Mouse (Mus musculus): ENCODE measurements at regions not wholly inside any gene's neighbourhood (a gene's known extent, or its start where the extent isn't known, plus 50 kb on each side); places are given as distances from the start of the nearest gene placed in this dataset.
A peak's percentile ranks its signal among the peaks of the same experiment; 100 is the strongest.

- no peak for DNase-seq
These were observed 123.1 kb upstream of the Cdkn3 start for GRCm38 (mm10) chr14:46637240-46637639.

- peak; percentile 22 for DNase-seq
These were observed 124.0 kb upstream of the Cdkn3 start for GRCm38 (mm10) chr14:46636364-46636763.

- no peak for DNase-seq
These were observed 125.0 kb upstream of the Cdkn3 start for GRCm38 (mm10) chr14:46635322-46635721.

- DNase-seq: no peak
These were observed 125.6 kb upstream of the Cdkn3 start for GRCm38 (mm10) chr14:46634656-46635244.

GRCm38 (mm10) chr14:46634251-46634650 lies 126.1 kb upstream of the Cdkn3 start:
- DNase-seq: no peak

- DNase-seq: no peak
These were observed 132.7 kb upstream of the Cdkn3 start for GRCm38 (mm10) chr14:46627690-46628089.

GRCm38 (mm10) chr14:46625760-46626159 lies 134.6 kb upstream of the Cdkn3 start:
- no peak for DNase-seq

- DNase-seq: no peak
These were observed 136.7 kb upstream of the Cdkn3 start for GRCm38 (mm10) chr14:46623645-46624044.

- DNase-seq: no peak
These were observed 144.3 kb upstream of the Cdkn3 start for GRCm38 (mm10) chr14:46616030-46616429.

GRCm38 (mm10) chr14:46614936-46615335 lies 145.4 kb upstream of the Cdkn3 start:
- no peak for DNase-seq

- DNase-seq: no peak
These were observed 146.6 kb upstream of the Cdkn3 start for GRCm38 (mm10) chr14:46613748-46614147.

GRCm38 (mm10) chr14:46613211-46613610 lies 147.1 kb upstream of the Cdkn3 start:
- DNase-seq: no peak

GRCm38 (mm10) chr14:46612584-46612983 lies 147.8 kb upstream of the Cdkn3 start:
- DNase-seq: no peak

GRCm38 (mm10) chr14:46610926-46611325 lies 149.4 kb upstream of the Cdkn3 start:
- DNase-seq: no peak

GRCm38 (mm10) chr14:46610226-46610855 lies 150.0 kb upstream of the Cdkn3 start:
- no peak for DNase-seq

GRCm38 (mm10) chr14:46606694-46607093 lies 153.6 kb upstream of the Cdkn3 start:
- DNase-seq: no peak

- DNase-seq: no peak
These were observed 154.3 kb upstream of the Cdkn3 start for GRCm38 (mm10) chr14:46606037-46606436.

- DNase-seq: no peak
These were observed 155.3 kb upstream of the Cdkn3 start for GRCm38 (mm10) chr14:46604886-46605531.

GRCm38 (mm10) chr14:46604156-46604885 lies 156.0 kb upstream of the Cdkn3 start:
- DNase-seq: no peak

GRCm38 (mm10) chr14:46596696-46597359 lies 163.5 kb upstream of the Cdkn3 start:
- no peak for DNase-seq

- DNase-seq: no peak
These were observed 166.2 kb upstream of the Cdkn3 start for GRCm38 (mm10) chr14:46594151-46594550.

- no peak for DNase-seq
These were observed 168.5 kb upstream of the Cdkn3 start for GRCm38 (mm10) chr14:46591753-46592359.

GRCm38 (mm10) chr14:46591211-46591610 lies 169.1 kb upstream of the Cdkn3 start:
- DNase-seq: peak; percentile 3
